Mouse (Mus musculus): ENCODE measurements around the gene Zdhhc12.
A peak's percentile ranks its signal among the peaks of the same experiment; 100 is the strongest.
"Not testable (repeated sequence)": the region's sequence is repeated elsewhere in the genome, so short reads cannot be mapped to it uniquely, and the experiment has no call there.

The Zdhhc12 gene

DNA sequence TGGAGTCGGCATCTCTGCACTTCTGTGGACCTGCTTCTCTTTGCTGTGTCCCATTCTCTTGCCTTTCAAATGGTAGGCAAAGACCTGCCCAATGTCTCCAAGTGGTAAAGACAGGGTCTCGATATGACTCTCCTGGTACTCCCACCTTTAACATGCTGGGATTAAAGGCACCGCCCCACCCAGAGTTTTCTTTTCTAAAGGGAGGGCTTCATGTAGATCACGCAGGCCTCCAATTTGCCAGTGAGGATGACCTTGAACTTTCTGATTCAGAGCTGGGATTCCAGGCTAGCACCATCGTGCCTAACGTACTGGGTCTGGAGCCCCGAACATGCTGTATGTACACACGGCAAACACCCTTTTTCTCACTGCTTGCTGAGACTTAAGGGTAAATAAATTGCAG lies 30.2 kb downstream of the Zdhhc12 start:
- no peak for DNase-seq

DNA sequence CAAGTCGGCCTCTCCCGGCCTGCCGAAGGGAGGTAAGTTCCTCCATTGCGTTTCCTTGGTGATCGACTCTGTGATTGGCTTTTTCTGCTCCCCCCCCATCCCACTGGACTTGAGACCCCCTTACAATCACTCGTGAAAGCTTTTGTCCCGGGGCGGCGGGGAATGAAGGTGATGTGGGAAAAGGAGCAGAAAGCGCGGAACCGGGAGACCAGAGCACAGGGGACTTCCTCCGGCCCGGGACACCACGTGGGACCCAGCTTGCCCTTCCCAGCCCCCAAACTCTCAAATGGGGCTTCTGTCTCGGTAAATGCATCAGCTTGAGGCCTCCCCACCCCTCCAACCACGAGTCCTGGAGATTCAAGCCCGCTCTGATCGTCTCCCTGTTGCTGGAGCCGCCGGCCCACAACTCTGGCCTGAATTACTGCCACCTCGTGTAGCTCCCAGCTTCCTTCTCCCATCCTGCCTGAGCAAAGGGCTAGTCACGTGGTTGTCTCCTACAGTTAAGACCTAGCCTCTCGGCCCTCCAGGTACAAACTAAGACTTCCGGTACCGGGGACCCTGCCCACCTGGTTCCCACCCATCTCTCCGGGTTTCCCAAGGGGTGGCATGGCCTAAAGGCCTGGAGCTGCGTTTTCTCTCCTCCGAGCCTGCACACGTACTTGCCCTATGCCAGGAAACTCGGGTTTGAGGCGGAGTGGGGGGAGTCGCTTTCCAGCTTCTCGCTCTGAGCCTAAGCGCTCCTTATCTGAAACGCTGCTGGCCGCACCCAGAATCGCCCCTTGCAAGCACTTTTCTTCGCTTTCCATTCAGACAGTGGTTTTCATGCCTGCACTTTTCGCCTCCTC lies 31.0 kb downstream of the Zdhhc12 start:
- peak; percentile 43 for DNase-seq

DNA sequence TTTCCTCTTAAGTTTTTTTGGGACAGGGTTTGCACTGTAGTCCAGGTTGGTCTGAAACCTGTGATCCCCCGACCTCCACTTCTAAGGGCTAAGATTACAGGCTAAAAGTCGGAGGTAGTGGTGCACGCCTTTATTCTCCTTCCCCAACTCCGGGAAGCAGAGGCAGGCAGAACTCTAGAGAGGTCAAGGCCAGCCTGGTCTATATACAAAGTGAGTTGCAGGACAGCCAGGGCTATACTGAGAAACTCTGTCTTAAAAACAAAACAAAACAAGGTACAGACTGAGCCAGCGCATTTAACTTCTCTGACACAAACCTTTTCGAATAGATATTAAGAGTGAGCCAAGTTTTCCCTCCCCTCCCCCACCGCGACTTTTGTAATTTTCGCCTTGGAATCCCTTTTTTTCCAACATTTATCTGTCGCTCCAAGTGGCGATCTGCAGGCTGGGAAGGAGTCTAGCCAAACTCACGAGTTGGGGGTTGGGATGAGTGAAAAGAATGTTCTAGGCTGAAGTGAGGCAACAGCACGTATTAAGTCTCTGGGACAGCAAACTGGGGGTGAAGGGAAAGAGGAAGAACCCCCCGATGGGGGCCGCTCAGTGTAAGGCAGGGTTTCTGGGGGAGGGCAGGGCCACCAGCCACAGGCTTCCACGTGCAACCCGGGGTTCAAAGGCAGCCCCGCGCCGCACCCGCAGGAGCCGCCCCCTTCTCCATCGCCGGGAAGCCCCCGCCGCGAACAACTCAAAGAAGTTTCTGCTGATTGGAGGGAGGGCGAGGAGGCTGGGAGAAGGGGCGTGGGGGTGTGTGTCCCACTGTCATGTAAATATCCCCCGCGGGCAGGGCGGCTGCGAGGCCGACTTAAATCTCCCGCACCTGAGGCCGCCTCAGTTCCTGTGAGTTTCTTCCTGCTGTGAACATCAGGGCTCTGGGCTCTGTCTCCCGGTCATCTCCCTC lies 32.0 kb downstream of the Zdhhc12 start:
- DNase-seq: no peak

DNA sequence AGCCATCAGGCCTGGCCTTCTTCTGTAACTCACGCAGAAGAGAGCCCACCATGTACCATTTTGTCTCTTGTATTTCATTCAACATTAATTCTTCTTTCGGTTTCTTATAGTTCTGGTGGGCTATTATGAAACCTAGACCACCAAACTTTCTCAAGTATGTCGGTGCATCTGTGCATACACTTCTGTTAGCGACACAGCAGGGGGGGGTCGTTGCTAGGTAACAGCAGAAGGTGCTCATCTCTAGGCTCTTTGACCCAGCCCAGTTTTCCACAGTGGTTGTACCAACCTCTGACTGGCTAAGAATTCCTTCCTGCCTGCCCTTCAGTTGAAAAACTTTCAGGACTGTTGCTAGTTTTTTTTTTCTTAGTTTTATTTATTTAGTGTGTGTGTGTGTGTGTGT lies 35.0 kb downstream of the Zdhhc12 start:
- no peak for DNase-seq

DNA sequence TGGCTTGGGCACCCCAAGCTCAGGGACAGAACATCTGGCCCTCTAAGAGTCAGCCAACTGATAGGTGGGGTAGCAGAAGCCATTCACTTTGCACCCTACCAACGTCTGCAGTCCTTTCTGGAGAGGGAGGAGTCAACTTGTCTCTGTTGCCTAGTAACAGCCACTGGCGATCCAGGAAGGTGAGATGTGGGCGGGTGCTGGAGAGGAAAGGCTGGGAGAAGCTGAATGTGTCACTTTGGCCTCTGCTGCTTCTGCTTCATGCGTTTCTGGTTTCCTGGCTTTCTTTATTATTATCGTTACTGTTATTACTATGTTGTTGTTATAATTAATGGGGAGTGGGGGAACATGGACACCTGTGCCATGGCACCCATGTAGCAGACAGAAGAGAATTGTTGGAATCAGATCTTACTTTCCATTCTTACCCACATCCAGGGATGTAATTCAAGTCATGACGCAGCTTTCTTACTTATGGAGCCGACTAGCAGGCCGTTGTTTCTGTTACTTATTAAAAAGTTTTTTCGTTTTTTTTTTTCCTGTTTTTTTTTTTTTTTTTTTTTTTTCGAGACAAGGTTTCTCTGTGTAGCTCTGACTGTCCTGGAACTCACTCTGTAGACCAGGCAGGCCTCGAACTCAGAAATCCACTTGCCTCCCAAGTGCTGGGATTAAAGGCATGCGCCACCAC lies 36.1 kb downstream of the Zdhhc12 start, which contains the start of gene Set:
Gene Set (plus strand): TSS at position 156 of the 682 bp plus-strand sequence.
- no peak for DNase-seq

DNA sequence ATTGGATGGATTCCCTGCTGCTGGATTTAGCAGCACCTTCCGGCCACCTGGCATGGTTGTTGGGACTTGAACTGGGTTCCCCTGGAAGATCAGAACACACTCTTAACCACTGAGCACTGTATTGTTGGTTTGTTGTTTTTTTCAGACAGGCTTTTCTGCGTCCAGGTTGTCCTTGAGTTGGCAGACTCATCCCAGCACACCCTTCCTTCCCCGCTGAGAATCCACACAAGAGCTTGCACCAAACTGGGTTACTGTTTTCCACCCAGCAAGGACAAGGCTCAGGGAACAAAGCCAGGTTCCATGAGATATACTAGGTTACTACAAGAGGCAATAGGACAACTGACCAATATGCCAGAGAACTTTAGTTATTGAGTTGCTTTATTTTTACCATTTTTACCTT lies 36.7 kb downstream of the Zdhhc12 start:
- DNase-seq: no peak

DNA sequence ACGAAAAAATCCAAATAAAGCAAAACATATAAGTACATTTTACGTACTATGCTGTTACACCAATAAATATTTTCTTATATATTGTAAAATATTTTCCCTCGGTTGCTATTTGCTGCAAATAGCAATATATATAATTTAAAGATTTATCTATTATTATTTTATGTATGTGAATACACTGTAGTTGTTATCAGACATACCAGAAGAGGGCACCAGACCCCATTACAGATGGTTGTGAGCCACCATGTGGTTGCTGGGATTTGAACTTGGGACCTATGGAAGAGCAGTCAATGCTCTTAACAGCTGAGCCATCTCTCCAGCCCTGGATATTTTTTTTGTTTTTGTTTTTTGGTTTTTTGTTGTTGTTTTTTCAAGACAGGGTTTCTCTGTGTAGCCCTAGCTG lies 38.1 kb downstream of the Zdhhc12 start:
- DNase-seq: not testable (repeated sequence)

DNA sequence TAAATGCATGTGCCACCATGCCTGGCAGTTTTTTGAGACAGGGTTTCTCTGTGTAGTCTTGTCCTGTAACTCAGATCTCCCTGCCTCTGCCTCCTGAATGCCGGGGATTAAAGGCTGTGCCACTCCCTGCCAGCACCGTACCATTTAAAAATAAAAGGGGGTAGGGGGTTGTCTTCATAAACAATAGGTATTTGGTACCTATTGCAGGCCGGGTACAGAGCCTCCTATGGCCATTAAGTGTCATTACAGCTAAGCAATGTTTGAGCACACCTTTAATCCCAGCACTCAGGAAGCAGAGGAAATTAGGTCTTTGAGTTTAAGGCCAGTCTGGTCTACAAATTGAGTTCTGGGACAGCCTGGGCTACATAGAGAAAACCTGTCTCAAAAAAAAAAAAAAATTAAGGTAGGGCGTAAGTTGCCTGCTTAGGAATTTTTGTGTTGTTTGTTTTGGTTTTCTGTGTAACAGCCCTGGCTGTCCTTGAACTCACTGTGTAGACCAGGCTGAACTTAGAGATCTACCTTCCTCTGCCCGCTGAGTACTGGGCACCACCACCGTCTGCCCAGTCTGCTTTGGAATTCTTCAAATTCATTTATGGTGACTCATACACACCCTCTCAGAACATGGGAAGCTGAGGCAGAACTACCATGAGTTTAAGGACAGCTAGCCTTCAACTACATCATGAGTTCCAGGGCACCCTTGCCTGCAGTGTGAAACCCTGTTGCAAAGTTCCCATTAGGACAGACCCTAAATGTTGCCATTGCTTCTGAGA lies 41.3 kb downstream of the Zdhhc12 start:
- no peak for DNase-seq

DNA sequence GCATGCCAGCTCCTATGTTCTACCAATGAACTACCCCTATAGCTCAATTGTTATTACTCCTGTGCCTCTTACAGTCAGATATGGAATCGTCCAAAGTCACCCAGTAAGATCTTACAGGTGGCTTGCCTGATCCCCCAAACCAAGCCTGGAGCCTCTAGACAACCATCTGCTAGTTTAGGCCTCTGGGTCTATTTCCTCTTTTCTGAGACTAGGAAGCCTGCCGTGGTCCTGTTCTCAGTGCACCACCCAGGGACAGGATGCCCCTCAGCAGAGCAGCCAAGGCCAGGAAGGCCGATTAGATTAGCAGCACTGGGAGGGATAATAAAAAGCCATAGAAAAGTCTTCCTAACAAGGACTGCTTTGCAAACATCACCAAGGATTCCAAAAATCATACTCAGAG lies 43.6 kb downstream of the Zdhhc12 start:
- DNase-seq: no peak

DNA sequence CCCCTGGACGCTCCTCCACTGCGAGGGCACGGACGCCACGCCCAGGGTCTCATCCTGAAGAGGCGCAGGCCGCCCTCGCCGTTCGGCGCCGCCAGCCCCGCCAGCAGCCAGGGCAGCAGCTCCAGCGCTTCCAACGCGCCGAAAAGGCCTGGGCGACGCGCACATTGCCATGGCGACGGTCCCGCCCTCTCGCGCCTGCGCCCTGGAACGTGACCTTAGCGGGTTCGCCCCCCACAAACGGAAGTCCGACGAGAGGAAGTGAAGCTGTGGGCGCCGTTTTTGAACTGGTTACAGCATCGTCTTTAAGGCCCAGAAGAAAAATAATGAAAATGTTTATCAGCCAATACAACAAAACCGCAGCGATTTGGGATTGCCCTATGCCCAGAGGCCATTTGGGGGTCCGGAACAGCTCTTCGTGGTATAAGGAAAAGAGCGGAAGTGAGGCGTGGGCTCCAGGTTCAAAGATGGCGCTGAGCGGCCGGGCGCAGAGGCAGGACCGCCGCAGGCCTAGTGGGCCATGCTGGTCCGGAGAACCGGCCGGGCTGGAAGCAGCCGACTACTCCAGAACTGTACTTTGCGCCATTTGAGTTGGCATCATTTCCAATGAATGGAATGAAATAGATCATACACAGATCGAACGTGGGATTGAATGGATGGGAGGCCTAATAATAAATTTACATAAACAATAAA lies 44.6 kb downstream of the Zdhhc12 start, which contains the start of gene Wdr34:
Gene Wdr34 (minus strand): TSS at position 183 of the 690 bp plus-strand sequence.
- DNase-seq: peak; percentile 97

DNA sequence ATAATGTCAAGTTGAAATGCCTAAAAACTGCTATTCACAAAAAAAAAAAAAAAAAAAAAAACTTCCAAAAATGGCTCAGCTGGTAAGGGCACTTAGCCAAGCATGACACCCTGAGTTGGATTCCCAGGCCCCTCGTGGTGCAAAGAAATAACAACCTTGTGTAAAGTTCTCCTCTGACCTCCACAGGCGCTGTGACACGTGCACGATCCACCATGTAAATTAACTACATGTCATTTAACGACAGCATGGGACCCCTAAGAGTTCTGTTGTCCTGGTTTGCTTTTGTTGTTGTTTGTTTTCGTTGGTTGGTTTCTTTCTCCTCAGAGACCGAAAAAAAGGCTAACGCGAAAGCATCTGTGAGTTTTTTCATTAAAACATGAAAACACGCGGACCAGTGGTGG lies 45.3 kb downstream of the Zdhhc12 start:
- DNase-seq: no peak

DNA sequence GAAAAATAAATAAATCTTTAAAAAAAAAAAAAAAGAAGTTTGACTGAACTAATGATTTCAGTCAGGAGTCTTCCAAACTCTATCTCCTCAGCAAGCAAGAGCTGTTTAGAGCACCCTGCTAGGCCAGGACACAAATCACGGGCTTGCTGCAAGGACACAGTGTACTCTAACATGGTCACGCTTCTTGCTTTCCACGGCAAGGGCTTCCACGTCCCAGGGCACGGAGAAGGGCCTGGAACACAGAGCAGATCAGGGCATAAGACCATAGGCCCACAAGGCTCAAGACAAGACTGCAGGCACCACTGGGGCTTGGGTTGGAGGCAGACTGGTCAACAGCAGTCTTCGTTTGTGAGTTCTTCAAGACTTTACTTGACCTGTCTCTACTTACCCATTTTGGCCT lies 46.3 kb downstream of the Zdhhc12 start:
- DNase-seq: no peak

DNA sequence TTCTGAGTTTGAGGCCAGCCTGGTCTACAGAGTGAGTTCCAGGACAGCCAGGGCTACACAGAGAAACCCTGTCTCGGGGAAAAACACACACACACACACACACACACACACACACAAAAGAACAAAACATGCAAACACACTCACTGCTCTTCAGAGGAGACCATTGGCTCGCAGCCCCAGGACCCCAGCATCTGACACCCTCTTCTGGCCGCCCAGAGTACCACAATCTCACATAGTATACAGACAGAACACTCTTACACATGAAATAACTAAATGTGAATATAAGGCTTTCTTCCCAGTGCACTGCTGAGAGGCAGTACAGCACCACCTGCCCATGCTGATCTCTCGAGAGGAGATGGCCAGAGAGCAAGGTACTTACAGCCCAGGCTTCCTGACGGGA lies 48.9 kb downstream of the Zdhhc12 start:
- DNase-seq: no peak

DNA sequence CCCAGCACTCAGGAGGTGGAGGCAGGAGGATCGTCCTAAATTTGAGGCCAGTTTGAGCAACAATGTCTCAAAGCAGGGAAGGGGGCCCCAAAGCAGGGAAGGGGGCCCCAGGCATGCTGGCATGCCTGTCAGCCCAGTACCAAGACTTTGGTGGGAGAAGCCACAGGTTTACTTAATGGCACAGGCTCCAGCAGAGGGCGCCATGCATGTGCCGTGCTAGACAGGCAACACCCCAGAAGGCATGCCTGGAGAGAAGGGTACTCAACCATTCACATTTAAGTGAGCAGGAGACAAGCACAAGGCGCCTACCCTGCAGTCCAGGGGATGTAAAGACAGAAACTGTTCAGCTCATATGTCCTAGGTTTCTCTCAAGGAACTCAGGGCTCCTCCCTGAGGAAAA lies 51.0 kb downstream of the Zdhhc12 start:
- DNase-seq: peak; percentile 55
